Mouse (Mus musculus) stomach, postnatal 0 days (tissue): ENCODE results near the gene Syk.

ENCODE experiments used
- CTCF ChIP-seq: IDR thresholded peaks from 2 replicates; pipeline ENCODE4 v1.5.1; 2016; ENCODE audit warnings: antibody characterized with exemption, low read depth, mild to moderate bottlenecking, moderate library complexity
- EP300 ChIP-seq: optimal IDR thresholded peaks from 2 replicates; pipeline ENCODE3; 2016; ENCODE audit warnings: antibody characterized with exemption

DNA sequence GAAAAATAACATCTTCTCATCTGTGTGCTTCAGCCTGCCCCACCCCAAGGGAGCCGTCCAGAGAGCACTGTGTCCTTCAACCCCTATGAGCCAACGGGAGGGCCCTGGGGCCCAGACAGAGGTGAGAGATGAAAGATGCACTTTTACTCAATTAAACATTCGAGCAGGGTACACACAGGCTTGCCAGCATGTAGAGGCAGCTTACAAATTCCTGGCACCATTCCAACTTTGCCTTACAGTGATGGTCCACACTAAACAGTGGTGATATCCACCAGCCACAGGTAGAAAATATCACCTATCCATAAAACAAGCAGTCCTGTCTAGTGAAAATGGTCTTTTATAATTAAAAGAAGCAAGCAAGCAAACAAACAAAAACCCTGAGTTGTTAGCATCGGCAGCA is 48.7 kb downstream of the Syk start:
- TF ChIP-seq CTCF (no peak), EP300 (no peak)
